In genomic region chr11:32061874-32062273, GRCm38 (mm10) we compare ENCODE assay signal across 8 mouse cellular contexts.
DNase-seq lines count a peak whose midpoint lies in the region; ATAC-seq and TF ChIP-seq lines count a peak whose summit lies in the region.

No protein-coding gene starts in this region.

- H3K36me3 ChIP-seq in forebrain, embryonic 16.5 days (ENCODE audit: control insufficient read depth, insufficient read depth) = peaks cover 8% of the 10 kb centered on the region

- intact Hi-C loops in gastrocnemius, adult 2 months (cut with DNase I) = no loop called here

- TF ChIP-seq CTCF in gastrocnemius, adult 2 months (IDR thresholded peaks at IDR 0.05) = no peak

- peak overlapping the region; percentile 63; the same call in 1 of the 2 replicates for H3K27ac ChIP-seq in gastrocnemius, adult 2 months
- peak overlapping the region; percentile 66 for H3K27ac ChIP-seq in forebrain, embryonic 16.5 days (ENCODE audit: low read length)

- H3K9ac ChIP-seq in forebrain, embryonic 16.5 days (replicated peaks; ENCODE audit: low read depth, low read length) = no peak overlapping the region

- no peak for DNase-seq in gastrocnemius, adult 2 months
- DNase-seq in gastrocnemius, postnatal 4 days (ENCODE audit: low spot score in 2 of 2) = no peak
- DNase-seq in layer of hippocampus, postnatal 14 days (ENCODE audit: low spot score in 2 of 2) = peak; percentile 29 to 56
- DNase-seq in right cerebral cortex, postnatal 14 days = peak; percentile 50
- no peak for DNase-seq in kidney, postnatal 25 days
- DNase-seq in kidney, postnatal 10 days = no peak

- whole genome bisulfite sequencing in forebrain, embryonic 16.5 days = 81% methylated on average over 10 of the region's 10 CpGs

- H3K4me2 ChIP-seq in forebrain, embryonic 16.5 days (ENCODE audit: low read length) = no peak overlapping the region

- no peaks in the 10 kb centered on the region for H3K27me3 ChIP-seq in forebrain, embryonic 16.5 days (replicated peaks; ENCODE audit: control insufficient read depth, insufficient read depth, low read length)

- ATAC-seq in forebrain, embryonic 16.5 days = no peak
- no peak for ATAC-seq in megakaryocyte, adult 5-6 weeks (ENCODE audit: poor library complexity, severe bottlenecking)

- H3K4me3 ChIP-seq in gastrocnemius, adult 2 months = peak overlapping the region; percentile 29
- H3K4me3 ChIP-seq in forebrain, embryonic 16.5 days (replicated peaks; ENCODE audit: low read length) = no peak overlapping the region

- H3K9me3 ChIP-seq in forebrain, embryonic 16.5 days (ENCODE audit: control insufficient read depth, low read length) = no peaks in the 10 kb centered on the region

- H3K4me1 ChIP-seq in forebrain, embryonic 16.5 days (replicated peaks; ENCODE audit: control insufficient read depth, insufficient read depth, low read length) = peaks cover 47% of the 10 kb centered on the region

Comparison
In these comparisons a context has a peak if more than half of its experiments do, and no peak if none do; other contexts are left out.
1. DNase-seq: peak in layer of hippocampus, postnatal 14 days (2 of 2) and right cerebral cortex, postnatal 14 days (single experiment); none in gastrocnemius, adult 2 months (single experiment), gastrocnemius, postnatal 4 days (0 of 2), kidney, postnatal 25 days (0 of 2) and kidney, postnatal 10 days (single experiment).